Mouse (Mus musculus): ENCODE data around the gene Tbx18.

The Tbx18 gene

GRCm38 (mm10) chr9:87730961-87731535 lies at the start of gene Tbx18:
TSS of gene Tbx18 (minus strand) at chr9:87731260.
- DNase-seq (ENCODE audit: low read depth, low spot score) = no peak

GRCm38 (mm10) chr9:87773951-87774350 lies 42.9 kb upstream of the Tbx18 start:
- DNase-seq (ENCODE audit: low read depth, low spot score) = no peak

DNA sequence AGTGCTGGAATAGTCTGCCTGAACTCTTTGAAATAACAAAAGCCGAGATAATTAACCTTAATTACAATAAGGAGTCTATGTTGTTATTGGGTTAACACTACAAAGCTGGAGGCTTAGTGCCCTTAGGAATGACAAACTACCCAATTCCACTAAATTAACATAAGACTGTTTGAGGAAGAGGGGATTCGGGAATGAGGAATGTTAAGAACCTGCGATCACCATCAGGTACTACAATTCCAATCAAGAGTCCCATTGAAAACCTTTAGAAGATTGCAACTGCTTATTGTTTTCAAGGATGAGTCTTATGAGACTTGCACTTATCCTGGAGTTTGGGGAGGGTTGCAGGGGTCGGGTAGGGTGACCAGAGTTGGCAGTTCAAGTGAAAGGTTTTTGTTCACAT lies 24.6 kb upstream of the Tbx18 start:
- no peak for DNase-seq (ENCODE audit: low read depth, low spot score)

DNA sequence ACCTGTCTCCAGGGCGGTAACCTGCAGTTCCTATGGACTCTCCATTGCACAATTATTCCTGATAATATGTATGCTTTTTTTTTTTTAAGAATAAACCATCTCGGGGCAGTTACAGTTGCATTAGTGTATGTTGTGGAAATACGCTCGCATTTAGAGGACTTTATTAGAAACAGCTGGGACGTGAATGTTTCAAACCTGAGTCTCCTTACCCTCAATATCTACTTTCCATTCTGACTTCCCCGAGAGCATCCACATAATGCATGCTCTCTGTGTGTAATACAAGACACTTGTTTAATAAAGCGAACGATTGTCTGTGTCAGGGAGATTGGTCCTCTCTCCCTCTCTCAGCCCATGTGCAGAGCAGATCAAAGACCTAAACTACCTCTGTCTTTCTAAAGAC lies 10.5 kb upstream of the Tbx18 start:
- no peak for DNase-seq (ENCODE audit: low read depth, low spot score)

- no peak for DNase-seq (ENCODE audit: low read depth, low spot score)
Observed at GRCm38 (mm10) chr9:87740667-87741066, 9.6 kb upstream of the Tbx18 start.

DNA sequence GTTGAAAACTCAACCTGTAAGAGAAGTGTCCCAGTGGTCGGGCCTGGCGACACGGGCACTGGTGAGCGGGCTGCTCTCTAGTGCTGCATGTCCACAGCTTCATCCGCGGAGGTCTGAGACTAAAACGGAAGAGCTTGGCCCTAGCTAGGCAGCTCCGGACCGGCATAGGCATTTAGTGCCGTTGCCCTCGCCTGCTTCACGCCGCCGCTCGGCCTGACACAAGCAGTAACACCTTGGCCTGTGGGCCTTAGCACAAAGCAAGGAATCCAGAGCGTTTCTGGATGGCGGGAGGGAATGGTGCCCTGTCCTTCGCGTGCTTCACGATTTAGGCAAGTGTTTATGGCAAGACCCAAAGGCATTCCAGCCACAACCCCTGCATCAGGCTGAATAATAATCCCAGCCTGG lies 9.2 kb upstream of the Tbx18 start:
- DNase-seq (ENCODE audit: low read depth, low spot score) = no peak

GRCm38 (mm10) chr9:87739543-87740161 lies 8.6 kb upstream of the Tbx18 start:
- DNase-seq (ENCODE audit: low read depth, low spot score) = no peak

DNA sequence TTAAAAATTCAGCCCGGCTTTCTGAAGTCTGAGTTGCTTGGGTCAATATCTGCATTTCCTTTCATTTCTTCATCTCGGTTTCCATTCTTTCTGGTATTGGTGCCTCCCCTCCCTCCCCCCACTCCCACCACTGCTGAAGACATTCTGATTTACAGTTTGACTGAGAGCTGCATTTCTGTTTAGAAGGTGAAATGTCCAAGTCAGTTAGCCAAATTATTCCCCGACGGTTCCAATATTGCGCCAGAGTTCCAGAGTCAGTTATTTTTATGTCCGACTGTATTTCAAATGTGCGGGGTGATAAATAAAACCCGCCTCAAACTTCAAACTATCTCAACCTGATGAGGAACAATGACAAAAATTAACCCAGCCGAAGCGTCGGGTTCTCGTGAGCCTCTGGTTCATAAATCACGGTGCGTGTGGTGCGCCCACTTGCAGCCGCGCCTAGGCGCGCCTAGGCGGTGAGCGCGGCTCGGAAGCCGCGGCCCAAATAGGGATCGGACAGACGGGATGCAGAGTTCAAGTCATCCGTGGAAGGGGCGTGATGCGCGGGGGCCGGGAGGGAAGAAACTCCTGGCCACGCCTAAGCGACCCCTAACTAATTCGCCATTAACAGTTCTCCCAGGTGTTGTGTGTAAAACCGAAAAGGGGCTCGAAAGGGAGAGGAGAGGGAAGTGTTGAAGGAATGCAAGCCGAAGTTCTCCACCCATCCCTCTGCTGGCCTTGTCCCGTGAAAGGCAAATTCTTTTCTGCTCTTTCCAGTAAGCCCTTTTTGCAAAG lies 7.9 kb upstream of the Tbx18 start:
- DNase-seq (ENCODE audit: low read depth, low spot score) = no peak

GRCm38 (mm10) chr9:87738123-87738522 lies 7.1 kb upstream of the Tbx18 start:
- DNase-seq (ENCODE audit: low read depth, low spot score) = no peak

- DNase-seq (ENCODE audit: low read depth, low spot score) = no peak
Observed at GRCm38 (mm10) chr9:87737271-87737670, 6.2 kb upstream of the Tbx18 start.

GRCm38 (mm10) chr9:87735046-87735445 lies 4.0 kb upstream of the Tbx18 start:
- DNase-seq (ENCODE audit: low read depth, low spot score) = no peak

DNA sequence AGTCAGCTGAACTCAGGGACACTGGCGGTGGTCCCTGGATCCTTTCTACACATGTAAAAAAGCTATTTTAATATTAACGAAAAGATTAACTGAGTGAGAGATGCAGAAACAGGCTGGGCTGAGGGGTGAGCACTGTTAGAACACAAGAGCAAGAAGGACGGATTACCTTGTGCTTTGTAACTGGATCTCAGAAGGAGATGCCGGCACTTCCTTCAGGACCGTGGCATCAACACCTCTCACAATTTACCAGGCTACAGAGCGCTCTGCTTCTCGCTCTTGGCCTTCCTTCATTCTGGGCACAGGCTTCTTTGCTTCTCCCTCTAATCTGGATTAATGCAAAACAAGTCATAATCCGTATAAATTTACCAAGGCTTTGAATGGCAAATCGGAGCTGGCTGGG lies 3.6 kb upstream of the Tbx18 start:
- no peak for DNase-seq (ENCODE audit: low read depth, low spot score)

GRCm38 (mm10) chr9:87733732-87734131 lies 2.7 kb upstream of the Tbx18 start:
- DNase-seq (ENCODE audit: low read depth, low spot score) = no peak

DNA sequence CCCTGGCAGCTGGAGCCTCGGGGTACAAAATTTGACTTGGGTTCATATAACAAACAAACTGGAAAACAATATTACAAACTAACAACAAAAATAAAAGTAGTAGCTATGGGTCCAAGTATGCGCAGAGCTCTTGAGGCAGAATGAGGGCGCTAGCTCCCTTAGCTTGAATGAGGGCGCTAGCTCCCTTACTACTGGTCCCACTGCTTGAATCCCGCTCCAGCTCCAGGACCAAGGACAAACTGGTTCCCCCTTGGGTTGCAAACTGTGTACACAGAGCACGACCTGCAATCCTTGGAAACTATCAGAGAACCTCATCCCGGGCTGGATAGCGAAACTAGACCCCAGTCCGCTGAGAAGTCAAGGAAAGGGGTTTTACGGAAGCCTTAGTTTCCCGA lies 2.2 kb upstream of the Tbx18 start:
- no peak for DNase-seq (ENCODE audit: low read depth, low spot score)

GRCm38 (mm10) chr9:87732416-87733235 lies 1.6 kb upstream of the Tbx18 start:
- no peak for DNase-seq (ENCODE audit: low read depth, low spot score)

DNA sequence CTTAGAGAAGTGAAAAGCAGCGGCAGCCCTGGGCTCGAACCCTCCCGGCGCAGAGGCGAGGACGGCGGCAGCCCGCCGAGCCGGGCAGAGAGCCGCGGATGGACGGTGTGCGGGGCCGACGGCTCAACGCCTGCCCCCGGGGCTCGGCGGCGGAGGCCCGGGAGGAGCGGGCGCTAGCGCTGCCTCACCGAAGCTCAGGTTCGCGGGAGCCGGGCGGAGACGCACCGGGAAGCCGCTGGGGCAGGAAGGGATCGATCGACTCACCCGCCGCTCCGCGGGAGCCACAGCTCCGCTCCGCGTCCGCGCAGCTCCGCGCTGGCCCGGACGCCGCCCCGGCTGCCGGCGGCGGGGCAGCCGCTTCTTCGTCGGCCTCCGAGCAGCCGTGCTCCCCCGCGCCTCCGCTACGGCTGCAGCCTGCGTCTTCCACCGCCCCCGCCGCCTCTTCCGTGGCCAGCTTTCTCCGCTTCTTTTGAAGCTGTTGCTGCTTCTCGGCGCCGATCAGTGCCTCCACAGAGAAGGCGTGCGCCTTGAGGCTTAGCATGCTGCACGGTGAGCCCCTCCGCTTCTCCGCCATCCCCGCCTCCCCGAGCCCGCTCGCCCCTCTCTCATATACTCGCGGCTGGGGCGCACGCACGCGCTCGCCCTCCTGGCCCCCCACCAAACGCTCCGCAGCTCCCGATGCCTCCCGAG lies 644 bp downstream of the Tbx18 start:
- DNase-seq (ENCODE audit: low read depth, low spot score) = no peak

- no peak for DNase-seq (ENCODE audit: low read depth, low spot score)
Observed at GRCm38 (mm10) chr9:87729316-87730270, 1.5 kb downstream of the Tbx18 start.

DNA sequence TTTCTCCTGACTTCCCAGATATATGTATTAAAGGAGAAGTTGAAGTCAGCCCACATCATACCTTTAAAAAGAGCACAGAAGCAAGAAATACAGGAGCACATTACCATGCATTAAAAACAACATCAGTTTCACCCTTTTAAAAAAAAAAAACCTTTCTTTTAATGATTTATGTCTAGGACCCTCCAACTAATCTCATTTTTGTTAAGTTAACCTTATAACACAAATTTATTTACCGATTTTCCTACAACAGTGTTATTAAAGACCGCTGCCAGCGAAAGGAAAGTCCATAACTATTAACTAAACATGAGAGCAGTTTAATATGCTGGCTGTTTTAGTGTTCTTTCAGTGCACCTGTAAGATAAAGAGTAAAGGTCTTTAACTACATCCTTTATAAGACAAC lies 3.0 kb downstream of the Tbx18 start:
- DNase-seq (ENCODE audit: low read depth, low spot score) = no peak

DNA sequence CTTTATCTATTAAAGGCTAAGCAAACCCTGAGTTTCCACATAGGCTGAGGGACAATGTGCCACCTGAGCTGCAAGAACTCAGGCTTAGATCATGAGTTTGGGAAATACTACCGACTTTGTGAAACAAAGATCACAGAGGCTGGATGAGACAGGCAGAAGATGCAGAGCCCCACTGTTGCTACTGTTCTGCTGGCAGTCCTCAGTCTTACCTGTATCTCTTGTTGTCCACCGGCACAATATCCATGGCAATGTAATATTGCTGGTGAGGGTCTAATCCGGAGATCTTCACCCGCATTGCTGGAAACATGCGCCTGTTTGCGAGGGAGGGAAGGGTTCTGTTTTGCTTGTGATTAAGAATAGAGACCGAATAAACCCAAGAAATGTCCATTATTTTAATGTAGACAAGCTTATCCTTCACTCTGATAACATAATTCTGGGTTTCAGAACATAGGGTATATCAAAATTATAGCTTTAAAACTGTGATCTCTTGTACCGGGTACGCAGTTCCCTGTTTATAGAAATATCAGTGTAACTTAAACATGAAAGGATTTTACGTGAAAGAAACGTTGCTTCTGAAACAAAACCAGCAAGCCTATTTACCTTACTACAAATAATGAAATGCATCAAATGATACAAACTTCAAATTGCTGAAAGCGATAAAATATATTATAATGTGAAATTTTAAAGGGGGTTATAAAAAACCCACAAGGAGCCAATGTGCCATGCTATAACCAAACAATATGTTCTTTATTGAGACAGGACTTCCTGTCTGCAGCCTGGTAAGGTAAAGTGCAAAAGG lies 3.7 kb downstream of the Tbx18 start:
- no peak for DNase-seq (ENCODE audit: low read depth, low spot score)

DNA sequence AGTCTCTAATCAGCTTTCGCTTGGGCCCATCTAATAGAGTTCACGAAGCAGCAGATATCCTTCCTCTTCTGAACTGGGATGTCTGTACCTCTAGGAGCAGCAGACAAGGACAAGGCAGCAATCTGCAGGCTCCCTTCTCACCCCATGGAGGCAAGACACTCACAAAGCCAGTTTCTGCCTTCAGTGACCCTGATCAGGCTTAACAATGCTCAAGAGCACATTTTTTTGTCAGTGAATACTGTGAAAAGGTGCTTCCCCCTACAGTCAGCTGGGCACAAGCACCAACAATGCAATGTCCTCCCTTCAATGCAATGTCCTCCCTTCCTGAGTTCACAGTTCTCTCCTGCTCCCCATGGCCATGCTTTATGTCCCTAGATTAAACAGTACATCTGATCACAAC lies 9.3 kb downstream of the Tbx18 start:
- no peak for DNase-seq (ENCODE audit: low read depth, low spot score)
